Mouse (Mus musculus) lung, postnatal 0 days (tissue): ENCODE results near the gene Myo1g.

Source experiments
- CTCF ChIP-seq: IDR thresholded peaks from 2 replicates; pipeline ENCODE4 v1.5.1; 2016; ENCODE audit warnings: antibody characterized with exemption, mild to moderate bottlenecking
- EP300 ChIP-seq: IDR thresholded peaks from 2 replicates; pipeline ENCODE4 v1.6.1; 2016; ENCODE audit warnings: antibody characterized with exemption, mild to moderate bottlenecking, control low read depth

- no peak for TF ChIP-seq CTCF
- TF ChIP-seq EP300: no peak
Observed at GRCm38 (mm10) chr11:6559996-6560395, 39.2 kb upstream of the Myo1g start.
